Mouse (Mus musculus) spleen, adult 2 months (tissue): Measurements from ENCODE around the gene Trim8.

Experiments
- CTCF ChIP-seq: fragments of 200-500 bp; IDR thresholded peaks from 2 replicates; pipeline ENCODE4 v1.5.1; 2011; ENCODE audit warnings: mild to moderate bottlenecking, inconsistent platforms; ENCODE audit not compliant: insufficient read depth, insufficient read length, insufficient replicate concordance; ENCODE audit errors: extremely low read depth
- POLR2A ChIP-seq: fragments of 200-500 bp; IDR thresholded peaks from 2 replicates; pipeline ENCODE4 v1.6.1; 2011; ENCODE audit warnings: low read depth, low read length, inconsistent platforms

DNA sequence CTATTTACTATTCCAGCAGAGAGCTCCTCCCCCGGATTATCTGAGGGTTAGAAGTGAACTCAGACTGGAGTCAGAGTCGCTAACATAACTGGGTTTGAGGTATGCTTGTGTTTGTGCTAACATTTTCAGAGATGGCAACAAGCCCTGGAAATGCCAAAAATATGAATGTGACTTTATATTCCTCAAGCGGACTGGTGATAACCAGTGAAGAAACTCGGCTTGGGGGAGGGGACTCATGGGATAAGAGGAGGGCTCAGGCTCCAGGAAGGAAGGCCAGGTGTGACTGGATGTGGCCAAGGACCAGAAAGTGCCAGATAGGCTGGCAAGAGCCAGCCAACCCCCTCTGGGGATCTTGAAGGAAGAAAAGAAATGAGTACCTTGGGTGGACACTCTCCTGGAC lies 19.7 kb upstream of the Trim8 start:
- no peak for TF ChIP-seq CTCF
- no peak for TF ChIP-seq POLR2A
